Mouse (Mus musculus): ENCODE data around the gene Rasgef1b. TPM values are rescaled to one million over a fixed set of nuclear protein-coding genes. Genes with fewer than 3 reads are reported as not detected.

Gene Rasgef1b
- polyA plus RNA-seq, 1 experiment from 2014 or later: 33.9 TPM

- Histone ChIP-seq H3K27ac (ENCODE audit: low read length) (no peak overlapping the region), H3K4me2 (replicated peaks; ENCODE audit: low read depth, low read length) (no peak overlapping the region), H3K36me3 (ENCODE audit: insufficient read depth, low read length) (no peaks in the 10 kb centered on the region), H3K9ac (replicated peaks; ENCODE audit: low read depth) (no peak overlapping the region), H3K27me3 (replicated peaks; ENCODE audit: insufficient read depth, low read length) (no peaks in the 10 kb centered on the region), H3K4me1 (ENCODE audit: insufficient read depth, low read depth, low read length) (no peaks in the 10 kb centered on the region), H3K4me3 (ENCODE audit: low read depth, low read length) (no peak overlapping the region), H3K9me3 (ENCODE audit: low read length) (no peaks in the 10 kb centered on the region)
- no peak for DNase-seq (ENCODE audit: low spot score)
- TF ChIP-seq EP300 (IDR thresholded peaks at IDR 0.05): no peak
- no peak for TF ChIP-seq CTCF (IDR thresholded peaks at IDR 0.05)
- 70% methylated on average over 5 of the region's 5 CpGs for WGBS
- ATAC-seq: no peak
Measured at GRCm38 (mm10) chr5:99334017-99334416, 394.8 kb downstream of the Rasgef1b start.

GRCm38 (mm10) chr5:99332021-99332420, 396.8 kb downstream of the Rasgef1b start:
- Histone ChIP-seq H3K4me1 (ENCODE audit: insufficient read depth, low read depth, low read length) (no peaks in the 10 kb centered on the region), H3K9ac (replicated peaks; ENCODE audit: low read depth) (no peak overlapping the region), H3K27me3 (replicated peaks; ENCODE audit: insufficient read depth, low read length) (no peaks in the 10 kb centered on the region), H3K36me3 (ENCODE audit: insufficient read depth, low read length) (no peaks in the 10 kb centered on the region), H3K27ac (ENCODE audit: low read length) (no peak overlapping the region), H3K4me3 (ENCODE audit: low read depth, low read length) (no peak overlapping the region), H3K4me2 (replicated peaks; ENCODE audit: low read depth, low read length) (no peak overlapping the region), H3K9me3 (ENCODE audit: low read length) (no peaks in the 10 kb centered on the region)
- ATAC-seq (no peak), DNase-seq (ENCODE audit: low spot score) (peak; percentile 35)
- WGBS: 77% methylated on average over 2 of the region's 2 CpGs
- 0 out of 2 replicates have a peak, but pooled peaks have one; percentile 14 for TF ChIP-seq EP300 (IDR thresholded peaks at IDR 0.05)
- no peak for TF ChIP-seq CTCF (IDR thresholded peaks at IDR 0.05)

DNA sequence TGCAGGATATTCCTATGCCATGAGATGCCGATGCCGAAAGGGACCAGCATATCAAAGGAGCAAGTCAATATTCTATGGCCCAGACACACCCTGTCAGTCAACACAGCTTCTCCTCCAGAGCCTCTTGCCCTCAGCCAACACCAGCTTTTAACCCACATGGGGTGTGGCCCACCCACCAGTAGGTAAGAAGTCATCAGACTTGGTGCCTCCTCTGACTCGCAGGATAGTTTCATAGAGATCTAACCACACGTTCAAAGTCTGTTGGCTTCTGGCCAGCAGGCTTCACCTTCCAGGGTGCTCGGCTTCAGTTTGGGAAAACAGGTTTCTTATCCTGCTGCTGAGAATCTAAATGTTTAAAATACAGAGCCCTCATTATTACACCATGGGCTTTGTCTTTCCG, 399.8 kb downstream of the Rasgef1b start:
- TF ChIP-seq CTCF (IDR thresholded peaks at IDR 0.05): no peak
- DNase-seq (ENCODE audit: low spot score): peak; percentile 20
- no peaks in the 10 kb centered on the region for H3K36me3 ChIP-seq (ENCODE audit: insufficient read depth, low read length)
- no peaks in the 10 kb centered on the region for H3K9me3 ChIP-seq (ENCODE audit: low read length)
- H3K4me2 ChIP-seq (replicated peaks; ENCODE audit: low read depth, low read length): no peak overlapping the region
- H3K4me1 ChIP-seq (ENCODE audit: insufficient read depth, low read depth, low read length): no peaks in the 10 kb centered on the region
- H3K27ac ChIP-seq (ENCODE audit: low read length): no peak overlapping the region
- H3K4me3 ChIP-seq (ENCODE audit: low read depth, low read length): no peak overlapping the region
- no peak overlapping the region for H3K9ac ChIP-seq (replicated peaks; ENCODE audit: low read depth)
- WGBS: 44% methylated on average over 6 of the region's 6 CpGs
- ATAC-seq: peak; percentile 48; the same call in 1 of the 2 replicates
- no peaks in the 10 kb centered on the region for H3K27me3 ChIP-seq (replicated peaks; ENCODE audit: insufficient read depth, low read length)

DNA sequence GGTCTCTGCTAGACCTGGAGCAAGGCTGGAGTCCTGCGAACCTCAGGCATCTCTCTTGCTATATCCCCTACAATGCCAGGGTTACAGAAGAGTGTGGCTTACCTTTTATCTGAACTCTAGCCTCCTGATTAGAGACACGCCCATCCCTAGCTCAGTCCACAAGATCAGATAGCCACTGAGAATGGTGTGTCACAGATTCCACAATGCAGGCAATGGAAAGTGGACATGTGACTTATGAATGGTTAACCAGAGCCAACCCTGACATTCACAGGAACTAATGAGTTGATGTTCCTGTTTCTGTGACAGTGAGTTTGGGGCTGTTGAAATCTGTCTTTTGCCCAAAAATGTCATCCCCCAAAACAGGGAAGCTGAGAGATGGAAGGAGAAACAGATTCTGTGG, 401.8 kb downstream of the Rasgef1b start:
- ATAC-seq (no peak), DNase-seq (ENCODE audit: low spot score) (peak; percentile 18)
- TF ChIP-seq EP300 (IDR thresholded peaks at IDR 0.05): no peak
- no peak for TF ChIP-seq CTCF (IDR thresholded peaks at IDR 0.05)
- no peak overlapping the region for H3K4me2 ChIP-seq (replicated peaks; ENCODE audit: low read depth, low read length)
- H3K9ac ChIP-seq (replicated peaks; ENCODE audit: low read depth): no peak overlapping the region
- no peaks in the 10 kb centered on the region for H3K36me3 ChIP-seq (ENCODE audit: insufficient read depth, low read length)
- no peaks in the 10 kb centered on the region for H3K4me1 ChIP-seq (ENCODE audit: insufficient read depth, low read depth, low read length)
- H3K4me3 ChIP-seq (ENCODE audit: low read depth, low read length): no peak overlapping the region
- WGBS: 81% methylated on average over 2 of the region's 2 CpGs
- no peaks in the 10 kb centered on the region for H3K27me3 ChIP-seq (replicated peaks; ENCODE audit: insufficient read depth, low read length)
- H3K27ac ChIP-seq (ENCODE audit: low read length): no peak overlapping the region
- H3K9me3 ChIP-seq (ENCODE audit: low read length): no peaks in the 10 kb centered on the region

- H3K9ac ChIP-seq (replicated peaks; ENCODE audit: low read depth): no peak overlapping the region
- no peak overlapping the region for H3K4me3 ChIP-seq (ENCODE audit: low read depth, low read length)
- H3K27ac ChIP-seq (ENCODE audit: low read length): no peak overlapping the region
- H3K4me2 ChIP-seq (replicated peaks; ENCODE audit: low read depth, low read length): no peak overlapping the region
- H3K27me3 ChIP-seq (replicated peaks; ENCODE audit: insufficient read depth, low read length): no peaks in the 10 kb centered on the region
- H3K9me3 ChIP-seq (ENCODE audit: low read length): no peaks in the 10 kb centered on the region
- H3K36me3 ChIP-seq (ENCODE audit: insufficient read depth, low read length): no peaks in the 10 kb centered on the region
- ATAC-seq (no peak), DNase-seq (ENCODE audit: low spot score) (no peak)
- TF ChIP-seq CTCF (IDR thresholded peaks at IDR 0.05): no peak
- TF ChIP-seq EP300 (IDR thresholded peaks at IDR 0.05): no peak
- H3K4me1 ChIP-seq (ENCODE audit: insufficient read depth, low read depth, low read length): no peaks in the 10 kb centered on the region
Measured at GRCm38 (mm10) chr5:99325301-99325700, 403.6 kb downstream of the Rasgef1b start.

- Histone ChIP-seq H3K4me3 (ENCODE audit: low read depth, low read length) (no peak overlapping the region), H3K4me1 (ENCODE audit: insufficient read depth, low read depth, low read length) (no peaks in the 10 kb centered on the region), H3K9ac (replicated peaks; ENCODE audit: low read depth) (no peak overlapping the region), H3K27me3 (replicated peaks; ENCODE audit: insufficient read depth, low read length) (no peaks in the 10 kb centered on the region), H3K4me2 (replicated peaks; ENCODE audit: low read depth, low read length) (no peak overlapping the region), H3K9me3 (ENCODE audit: low read length) (no peaks in the 10 kb centered on the region), H3K27ac (ENCODE audit: low read length) (no peak overlapping the region), H3K36me3 (ENCODE audit: insufficient read depth, low read length) (no peaks in the 10 kb centered on the region)
- no peak for ATAC-seq
- TF ChIP-seq EP300 (IDR thresholded peaks at IDR 0.05) (no peak), CTCF (IDR thresholded peaks at IDR 0.05) (no peak)
- 52% methylated on average over 4 of the region's 4 CpGs for WGBS
- no peak for DNase-seq (ENCODE audit: low spot score)
Measured at GRCm38 (mm10) chr5:99320783-99321182, 408.1 kb downstream of the Rasgef1b start.

DNA sequence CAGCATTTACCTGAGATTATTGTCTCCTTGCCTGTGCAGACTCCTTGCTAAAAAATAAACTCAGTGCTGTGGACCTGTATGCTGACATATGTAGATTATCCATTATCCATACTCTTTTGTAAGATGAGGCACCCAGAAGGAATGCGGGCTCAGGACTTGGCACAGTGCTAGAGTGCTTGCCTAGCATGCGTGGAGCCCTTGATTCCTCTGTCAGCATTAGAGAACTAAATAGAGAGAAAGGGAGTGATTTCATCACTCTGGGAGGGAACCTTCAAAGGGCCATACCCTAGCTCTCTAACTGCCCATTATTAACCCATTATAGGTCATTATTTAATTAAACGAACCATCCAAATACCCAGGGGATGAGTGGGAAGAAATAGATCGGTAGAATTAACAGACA, 430.9 kb downstream of the Rasgef1b start:
- no peak overlapping the region for H3K27ac ChIP-seq (ENCODE audit: low read length)
- H3K4me1 ChIP-seq (ENCODE audit: insufficient read depth, low read depth, low read length): no peaks in the 10 kb centered on the region
- H3K4me3 ChIP-seq (ENCODE audit: low read depth, low read length): no peak overlapping the region
- 44% methylated on average over 4 of the region's 4 CpGs for WGBS
- DNase-seq (ENCODE audit: low spot score) (peak; percentile 83), ATAC-seq (peak; percentile 87)
- no peak for TF ChIP-seq EP300 (IDR thresholded peaks at IDR 0.05)
- TF ChIP-seq CTCF (IDR thresholded peaks at IDR 0.05): no peak
- no peak overlapping the region for H3K9ac ChIP-seq (replicated peaks; ENCODE audit: low read depth)
- H3K4me2 ChIP-seq (replicated peaks; ENCODE audit: low read depth, low read length): no peak overlapping the region
- H3K27me3 ChIP-seq (replicated peaks; ENCODE audit: insufficient read depth, low read length): no peaks in the 10 kb centered on the region
- no peaks in the 10 kb centered on the region for H3K36me3 ChIP-seq (ENCODE audit: insufficient read depth, low read length)
- no peaks in the 10 kb centered on the region for H3K9me3 ChIP-seq (ENCODE audit: low read length)

Data from lung, postnatal 0 days (tissue).